Mouse (Mus musculus) MEL (cell line): ENCODE data around the gene Gpr84. TPM values are rescaled to one million over a fixed set of nuclear protein-coding genes. Genes with fewer than 3 reads are reported as not detected.

Experiments
- DNase-seq: peaks from one replicate; pipeline ENCODE4 v3.0.0; 2011; ENCODE audit warnings: low read depth, low spot score
- H3K27ac ChIP-seq: 2 replicates; pipeline ENCODE4 v1.5.1; 2012; ENCODE audit warnings: low read depth, mild to moderate bottlenecking, control low read depth, low read length, moderate library complexity; ENCODE audit not compliant: control insufficient read depth
- H3K27me3 ChIP-seq, 2 experiments: fragments of 150-350 bp in 1 of 2; sonication (generic) in 1 of 2; 2 replicates each; pipeline ENCODE4 v1.6.1; 2012; ENCODE audit warnings: low read length in 2 of 2, mild to moderate bottlenecking in 2 of 2, improper control_type of control experiment in 1 of 2, moderate library complexity in 1 of 2; ENCODE audit not compliant: insufficient read depth in 2 of 2, control insufficient read depth in 1 of 2
- H3K36me3 ChIP-seq, 2 experiments: 2 replicates each; pipeline ENCODE4 v1.6.1; 2012 to 2014; ENCODE audit warnings: low read length in 2 of 2, improper control_type of control experiment in 1 of 2, inconsistent platforms in 1 of 2, mild to moderate bottlenecking in 1 of 2; ENCODE audit not compliant: insufficient read depth in 2 of 2, control insufficient read depth in 1 of 2
- H3K4me1 ChIP-seq, 2 experiments: fragments of 150-350 bp in 1 of 2; sonication (generic) in 1 of 2; 2 replicates each; pipeline ENCODE4 v1.6.1; 2012; ENCODE audit warnings: low read length in 2 of 2, improper control_type of control experiment in 1 of 2, mild to moderate bottlenecking in 1 of 2; ENCODE audit not compliant: insufficient read depth in 2 of 2, control insufficient read depth in 1 of 2
- H3K4me3 ChIP-seq, 2 experiments: fragments of 150-350 bp in 1 of 2; sonication (generic) in 1 of 2; 2 replicates each; pipeline ENCODE4 v1.5.1; 2012; ENCODE audit warnings: low read depth in 2 of 2, low read length in 2 of 2, mild to moderate bottlenecking in 2 of 2, moderate library complexity in 2 of 2, control low read depth in 1 of 2, improper control_type of control experiment in 1 of 2; ENCODE audit not compliant: control insufficient read depth in 1 of 2, insufficient read depth in 1 of 2
- H3K79me2 ChIP-seq: 2 replicates; pipeline ENCODE4 v1.6.1; 2012; ENCODE audit warnings: mild to moderate bottlenecking, low read length, moderate library complexity; ENCODE audit not compliant: control insufficient read depth, poor library complexity, insufficient read depth
- H3K9ac ChIP-seq: 2 replicates; pipeline ENCODE4 v1.6.1; 2012; ENCODE audit warnings: low read depth, mild to moderate bottlenecking, control low read depth, low read length, moderate library complexity; ENCODE audit not compliant: control insufficient read depth, poor library complexity, severe bottlenecking
- H3K9me3 ChIP-seq: fragments of 150-350 bp; sonication (generic); replicated peaks from 2 replicates; pipeline ENCODE4 v1.6.1; 2012; ENCODE audit warnings: mild to moderate bottlenecking, low read length, improper control_type of control experiment, moderate library complexity; ENCODE audit not compliant: insufficient read depth
- BHLHE40 ChIP-seq: IDR thresholded peaks from 2 replicates; pipeline ENCODE4 v1.6.1; 2012; ENCODE audit warnings: low read depth, mild to moderate bottlenecking, inconsistent platforms, low read length, improper control_type of control experiment, borderline replicate concordance
- CHD1 ChIP-seq: IDR thresholded peaks from 2 replicates; pipeline ENCODE4 v1.6.1; 2012; ENCODE audit warnings: low read depth, mild to moderate bottlenecking, inconsistent platforms, low read length, improper control_type of control experiment
- CTCF ChIP-seq, 3 experiments: IDR thresholded peaks in 2 of 3; conservative IDR thresholded peaks in 1 of 3; 2 replicates each; pipeline ENCODE4 v1.5.1; 2011 to 2012; ENCODE audit warnings: low read length in 3 of 3, low read depth in 2 of 3, mild to moderate bottlenecking in 2 of 3, improper control_type of control experiment in 1 of 3, inconsistent platforms in 1 of 3, mixed read lengths in 1 of 3, moderate library complexity in 1 of 3; ENCODE audit not compliant: control insufficient read depth in 1 of 3, insufficient read depth in 1 of 3, poor library complexity in 1 of 3, severe bottlenecking in 1 of 3
- EP300 ChIP-seq, 2 experiments: IDR thresholded peaks; 2 replicates each; pipeline ENCODE4 v1.6.1; 2011; ENCODE audit warnings: improper control_type of control experiment in 2 of 2, low read length in 2 of 2, low read depth in 1 of 2, mild to moderate bottlenecking in 1 of 2
- ETS1 ChIP-seq: IDR thresholded peaks from 2 replicates; pipeline ENCODE4 v1.6.1; 2012; ENCODE audit warnings: low read depth, mild to moderate bottlenecking, inconsistent platforms, low read length, improper control_type of control experiment, moderate library complexity
- GABPA ChIP-seq: IDR thresholded peaks from 2 replicates; pipeline ENCODE4 v1.6.1; 2012; ENCODE audit warnings: low read depth, mild to moderate bottlenecking, inconsistent platforms, low read length, improper control_type of control experiment, moderate library complexity
- GATA1 ChIP-seq: IDR thresholded peaks from 2 replicates; pipeline ENCODE4 v1.6.1; 2011; ENCODE audit warnings: low read depth, low read length, improper control_type of control experiment
- JUND ChIP-seq: IDR thresholded peaks from 2 replicates; pipeline ENCODE4 v1.6.1; 2011; ENCODE audit warnings: low read depth, mild to moderate bottlenecking, improper control_type of control experiment, low read length
- KAT2A ChIP-seq: conservative IDR thresholded peaks from 2 replicates; pipeline ENCODE4 v1.6.1; 2012; ENCODE audit warnings: low read depth, low read length, improper control_type of control experiment, inconsistent platforms
- MAFK ChIP-seq: IDR thresholded peaks from 2 replicates; pipeline ENCODE4 v1.6.1; 2011; ENCODE audit warnings: low read depth, mild to moderate bottlenecking, low read length, improper control_type of control experiment, borderline replicate concordance
- MAX ChIP-seq: IDR thresholded peaks from 2 replicates; pipeline ENCODE4 v1.6.1; 2011; ENCODE audit warnings: low read length, improper control_type of control experiment
- MAZ ChIP-seq: IDR thresholded peaks from 2 replicates; pipeline ENCODE4 v1.6.1; 2012; ENCODE audit warnings: low read depth, mild to moderate bottlenecking, inconsistent platforms, low read length, improper control_type of control experiment
- MYC ChIP-seq: IDR thresholded peaks from 2 replicates; pipeline ENCODE4 v1.6.1; 2011; ENCODE audit warnings: low read depth, mild to moderate bottlenecking, low read length, improper control_type of control experiment, moderate library complexity
- NELFE ChIP-seq: IDR thresholded peaks from 2 replicates; pipeline ENCODE4 v1.6.1; 2011; ENCODE audit warnings: low read depth, low read length, improper control_type of control experiment
- NRF1 ChIP-seq: IDR thresholded peaks from 2 replicates; pipeline ENCODE4 v1.6.1; 2014; ENCODE audit warnings: low read depth, mild to moderate bottlenecking, inconsistent platforms, low read length, improper control_type of control experiment, moderate library complexity; ENCODE audit not compliant: poor library complexity, insufficient read depth, severe bottlenecking
- POLR2A ChIP-seq, 2 experiments: IDR thresholded peaks; 2 replicates each; pipeline ENCODE4 v1.6.1; 2011 to 2012; ENCODE audit warnings: low read length in 2 of 2, mild to moderate bottlenecking in 2 of 2, control low read depth in 1 of 2, improper control_type of control experiment in 1 of 2, low read depth in 1 of 2, moderate library complexity in 1 of 2; ENCODE audit not compliant: control insufficient read depth in 1 of 2, insufficient read depth in 1 of 2, poor library complexity in 1 of 2
- POLR2AphosphoS2 ChIP-seq: IDR thresholded peaks from 2 replicates; pipeline ENCODE4 v1.6.1; 2011; ENCODE audit warnings: low read length, improper control_type of control experiment
- POLR2AphosphoS5 ChIP-seq: IDR thresholded peaks from 2 replicates; pipeline ENCODE4 v1.6.1; 2012; ENCODE audit warnings: low read depth, borderline replicate concordance, mild to moderate bottlenecking, inconsistent platforms, low read length, moderate library complexity, mixed read lengths
- RAD21 ChIP-seq: IDR thresholded peaks from 2 replicates; pipeline ENCODE4 v1.6.1; 2011; ENCODE audit warnings: mild to moderate bottlenecking, low read depth, low read length, improper control_type of control experiment
- RCOR1 ChIP-seq: IDR thresholded peaks from 2 replicates; pipeline ENCODE4 v1.6.1; 2012; ENCODE audit warnings: low read depth, mild to moderate bottlenecking, inconsistent platforms, low read length, improper control_type of control experiment
- SIN3A ChIP-seq: IDR thresholded peaks from 2 replicates; pipeline ENCODE4 v1.6.1; 2012; ENCODE audit warnings: low read length, improper control_type of control experiment, inconsistent platforms
- UBTF ChIP-seq: IDR thresholded peaks from 2 replicates; pipeline ENCODE4 v1.6.1; 2012; ENCODE audit warnings: low read depth, mild to moderate bottlenecking, inconsistent platforms, low read length, improper control_type of control experiment, moderate library complexity, borderline replicate concordance; ENCODE audit not compliant: insufficient read depth
- USF2 ChIP-seq, 2 experiments: IDR thresholded peaks; 2 replicates each; pipeline ENCODE4 v1.6.1; 2011 to 2012; ENCODE audit warnings: improper control_type of control experiment in 2 of 2, low read length in 2 of 2, borderline replicate concordance in 1 of 2, inconsistent platforms in 1 of 2, low read depth in 1 of 2, mild to moderate bottlenecking in 1 of 2; ENCODE audit not compliant: insufficient read depth in 1 of 2
- ZKSCAN1 ChIP-seq: IDR thresholded peaks from 2 replicates; pipeline ENCODE4 v1.6.1; 2012; ENCODE audit warnings: low read depth, mild to moderate bottlenecking, inconsistent platforms, low read length, improper control_type of control experiment, moderate library complexity
- ZMIZ1 ChIP-seq: IDR thresholded peaks from 2 replicates; pipeline ENCODE4 v1.6.1; 2012; ENCODE audit warnings: low read depth, mild to moderate bottlenecking, inconsistent platforms, low read length, improper control_type of control experiment, moderate library complexity
- ZNF384 ChIP-seq: IDR thresholded peaks from 2 replicates; pipeline ENCODE4 v1.6.1; 2012; ENCODE audit warnings: low read depth, mild to moderate bottlenecking, inconsistent platforms, low read length, improper control_type of control experiment
- polyA plus RNA-seq, 2 experiments: library from polyadenylated mRNA; stranded (reverse) in 1 of 2; unstranded in 1 of 2; fragments of >175 nt in 1 of 2; fragments of >200 nt in 1 of 2; gene quantifications; 2 replicates each; pipeline versions ENCODE4 v1.2.1 to v1.2.4; 2012; ENCODE audit warnings: low replicate concordance in 2 of 2, low read depth in 1 of 2; ENCODE audit not compliant: insufficient read length in 2 of 2, insufficient read depth in 1 of 2, missing spikeins in 1 of 2
- total RNA-seq: library from RNA; depleted of rRNA; stranded (reverse); fragments of 300-350 nt; gene quantifications from 2 replicates; pipeline ENCODE4 v1.2.3, GENCODE M21; 2012

Gene Gpr84
- total and polyA plus RNA-seq, 3 experiments: 0.12 to 0.21 TPM; not detected in 1

GRCm38 (mm10) chr15:103342415-103342814, 32.0 kb upstream of the Gpr84 start (continued):
- TF ChIP-seq CTCF (IDR thresholded peaks at IDR 0.05 in 2 of 3, conservative IDR thresholded peaks at IDR 0.05 in 1 of 3; ENCODE audit: control insufficient read depth in 1 of 3, insufficient read depth in 1 of 3, low read depth in 2 of 3, low read length in 3 of 3, poor library complexity in 1 of 3, severe bottlenecking in 1 of 3) (peak; percentile 36 to 72 (median 50)), MAFK (no peak), ZMIZ1 (no peak), POLR2A (IDR thresholded peaks at IDR 0.05; ENCODE audit: control insufficient read depth in 1 of 2, insufficient read depth in 1 of 2, low read depth in 1 of 2, low read length in 2 of 2, poor library complexity in 1 of 2) (no peak), CHD1 (no peak), MAX (no peak), KAT2A (no peak), RCOR1 (no peak), BHLHE40 (no peak), EP300 (IDR thresholded peaks at IDR 0.05; ENCODE audit: low read depth in 1 of 2, low read length in 2 of 2) (no peak), MYC (no peak), POLR2AphosphoS2 (no peak)

DNA sequence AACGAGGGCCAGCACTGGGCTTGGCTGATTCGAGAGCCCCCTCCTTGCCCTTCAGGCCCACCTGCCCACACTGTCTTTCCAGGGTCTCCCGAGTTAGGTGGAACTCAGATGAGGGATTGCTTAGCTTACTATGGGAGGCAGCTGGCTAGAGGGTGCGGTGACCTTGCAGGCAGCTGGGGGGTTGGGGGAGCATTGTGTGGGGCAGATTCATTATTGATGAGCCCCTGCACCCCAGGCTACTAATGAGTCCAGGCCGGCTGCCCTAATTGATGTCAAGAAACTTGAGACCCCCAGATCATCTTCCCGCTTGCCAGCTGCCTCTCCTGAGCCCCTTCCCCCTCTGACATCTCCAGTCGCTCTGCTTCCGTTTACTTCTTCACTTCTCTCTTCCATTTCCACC, 31.1 kb upstream of the Gpr84 start:
- H3K79me2 ChIP-seq: peaks cover 15% of the 10 kb centered on the region
- no peak overlapping the region for H3K4me3 ChIP-seq
- H3K36me3 ChIP-seq: peaks cover 0 to 12% of the 10 kb centered on the region in 2 experiments; a peak in 3 of 4 replicates
- no peaks in the 10 kb centered on the region for H3K27me3 ChIP-seq
- H3K9me3 ChIP-seq: no peaks in the 10 kb centered on the region
- DNase-seq: no peak
- no peak for TF ChIP-seq ZKSCAN1
- no peak for TF ChIP-seq ETS1
- no peak for TF ChIP-seq JUND
- TF ChIP-seq ZNF384: no peak
- TF ChIP-seq POLR2AphosphoS5: no peak
- TF ChIP-seq MAZ: no peak
- TF ChIP-seq UBTF: no peak
- TF ChIP-seq EP300 (IDR thresholded peaks at IDR 0.05; ENCODE audit: low read depth in 1 of 2, low read length in 2 of 2): no peak
- TF ChIP-seq, all 39 proteins: peak for 0
- Histone ChIP-seq H3K4me1 (peaks cover 0 to 18% of the 10 kb centered on the region in 2 experiments; a peak in 3 of 4 replicates), H3K27ac (no peak overlapping the region), H3K9ac (no peak overlapping the region)

DNA sequence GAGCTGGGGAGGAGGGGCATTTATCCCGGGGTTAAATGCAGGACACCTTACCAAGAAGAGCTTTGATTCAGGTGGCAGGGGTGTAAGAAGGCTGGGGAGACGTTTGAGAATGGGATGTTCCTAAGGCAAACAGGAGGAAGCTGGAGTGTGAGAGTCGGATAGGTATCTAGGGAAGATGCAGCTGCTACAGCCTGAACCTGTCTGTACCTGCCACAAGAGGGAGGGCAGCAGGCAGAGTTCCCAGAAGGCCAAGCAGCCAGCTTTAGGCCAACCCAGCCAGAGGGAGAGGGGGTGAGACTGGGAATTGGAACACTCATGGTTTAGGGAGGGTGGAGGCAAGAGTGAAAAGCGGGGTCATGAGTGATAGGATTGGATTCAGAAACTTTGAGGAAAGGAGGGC, 30.4 kb upstream of the Gpr84 start:
- Histone ChIP-seq H3K9me3 (no peaks in the 10 kb centered on the region), H3K36me3 (peaks cover 0 to 12% of the 10 kb centered on the region in 2 experiments; a peak in 3 of 4 replicates), H3K27me3 (no peaks in the 10 kb centered on the region), H3K9ac (no peak overlapping the region), H3K27ac (no peak overlapping the region), H3K4me3 (peak overlapping the region in 1 of 2 experiments; percentile 49; a peak in 1 of 4 replicates), H3K4me1 (peaks cover 0 to 18% of the 10 kb centered on the region in 2 experiments; a peak in 3 of 4 replicates), H3K79me2 (peaks cover 15% of the 10 kb centered on the region)
- no peak for DNase-seq
- TF ChIP-seq NELFE (no peak), GABPA (no peak), USF2 (IDR thresholded peaks at IDR 0.05; ENCODE audit: borderline replicate concordance in 1 of 2, insufficient read depth in 1 of 2, low read depth in 1 of 2, low read length in 2 of 2) (no peak), JUND (no peak), MAZ (no peak), MAFK (no peak), SIN3A (no peak), GATA1 (no peak), ZMIZ1 (no peak), RAD21 (no peak), NRF1 (no peak), MAX (no peak), POLR2AphosphoS2 (no peak)
